Mouse (Mus musculus): ENCODE results near the gene Slc25a27.

DNA sequence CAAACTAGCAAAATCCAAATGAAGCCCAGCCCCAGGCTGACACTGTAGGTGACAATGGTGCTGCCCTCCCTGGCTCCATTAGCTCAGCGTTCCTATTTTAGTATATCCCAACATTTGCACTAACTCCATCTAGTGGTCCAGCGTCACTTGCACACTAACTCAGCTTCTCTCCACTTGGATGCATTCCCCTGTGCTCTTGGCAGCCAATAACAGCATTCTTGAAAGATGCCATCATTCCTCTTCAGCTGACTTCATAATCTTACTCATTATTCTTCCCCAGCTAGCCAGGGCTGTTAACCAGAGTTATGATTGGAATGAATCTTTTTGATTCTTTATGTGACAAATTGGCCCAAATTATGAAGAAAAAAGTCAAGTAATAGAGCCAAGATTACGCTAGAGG is 40.2 kb upstream of the Slc25a27 start:
- TF ChIP-seq CTCF (conservative IDR thresholded peaks at IDR 0.05; ENCODE audit: insufficient read depth, insufficient read length, low read depth, low read length) (no peak), POLR2A (IDR thresholded peaks at IDR 0.05; ENCODE audit: low read depth, low read length) (no peak)
